Mouse (Mus musculus): ENCODE measurements around the gene Clhc1. TPM values are rescaled to one million over a fixed set of nuclear protein-coding genes. Genes with fewer than 3 reads are reported as not detected.

The Clhc1 gene
- not detected in 2 replicates for polyA plus RNA-seq (2012; rRNA removed)

DNA sequence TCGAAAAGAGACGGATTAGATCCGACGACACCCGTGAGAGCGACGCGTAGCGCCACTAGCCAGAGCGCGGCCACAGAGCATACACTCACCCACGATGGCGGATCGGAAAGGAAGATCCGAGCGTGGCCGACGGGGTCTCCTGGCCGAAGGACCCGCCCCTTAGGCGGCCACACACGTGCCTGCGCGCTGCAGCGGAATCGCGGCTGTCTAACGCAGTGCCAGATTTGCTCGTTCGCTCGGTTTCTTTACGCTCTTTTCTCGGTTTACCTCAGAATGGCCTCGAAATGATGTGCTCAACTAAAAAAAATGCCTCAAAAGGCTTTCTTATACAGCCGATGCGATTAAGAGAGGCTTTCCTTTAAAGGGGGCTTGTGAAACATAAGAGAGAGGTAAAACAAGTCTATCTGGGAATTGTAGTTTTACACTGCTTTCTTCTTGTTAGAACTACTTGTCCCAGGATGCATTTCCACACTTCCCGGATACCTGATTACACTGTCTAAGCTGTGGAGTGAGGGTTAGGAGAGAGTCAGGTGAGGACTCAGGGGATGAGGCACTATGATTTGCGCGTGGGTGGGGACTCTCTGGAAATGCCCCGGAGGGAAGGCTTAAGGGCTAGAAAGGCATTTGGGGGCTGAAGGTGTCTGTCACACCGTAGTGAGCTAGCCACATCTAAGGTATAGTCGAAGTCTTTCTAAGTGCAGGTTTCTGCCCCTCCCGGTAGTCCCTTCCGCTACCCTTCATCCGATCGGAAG lies at the start of gene Clhc1, which contains the start of gene Rps27a:
Clhc1 (plus strand) TSS at position 199 of the 752 bp plus-strand sequence.
Rps27a (minus strand) TSS at position 358 of the 752 bp plus-strand sequence.

GRCm38 (mm10) chr11:29514682-29515412 lies 32.9 kb upstream of the Clhc1 start, which contains the start of gene Prorsd1:
TSS of gene Prorsd1 (minus strand) at chr11:29515033.

DNA sequence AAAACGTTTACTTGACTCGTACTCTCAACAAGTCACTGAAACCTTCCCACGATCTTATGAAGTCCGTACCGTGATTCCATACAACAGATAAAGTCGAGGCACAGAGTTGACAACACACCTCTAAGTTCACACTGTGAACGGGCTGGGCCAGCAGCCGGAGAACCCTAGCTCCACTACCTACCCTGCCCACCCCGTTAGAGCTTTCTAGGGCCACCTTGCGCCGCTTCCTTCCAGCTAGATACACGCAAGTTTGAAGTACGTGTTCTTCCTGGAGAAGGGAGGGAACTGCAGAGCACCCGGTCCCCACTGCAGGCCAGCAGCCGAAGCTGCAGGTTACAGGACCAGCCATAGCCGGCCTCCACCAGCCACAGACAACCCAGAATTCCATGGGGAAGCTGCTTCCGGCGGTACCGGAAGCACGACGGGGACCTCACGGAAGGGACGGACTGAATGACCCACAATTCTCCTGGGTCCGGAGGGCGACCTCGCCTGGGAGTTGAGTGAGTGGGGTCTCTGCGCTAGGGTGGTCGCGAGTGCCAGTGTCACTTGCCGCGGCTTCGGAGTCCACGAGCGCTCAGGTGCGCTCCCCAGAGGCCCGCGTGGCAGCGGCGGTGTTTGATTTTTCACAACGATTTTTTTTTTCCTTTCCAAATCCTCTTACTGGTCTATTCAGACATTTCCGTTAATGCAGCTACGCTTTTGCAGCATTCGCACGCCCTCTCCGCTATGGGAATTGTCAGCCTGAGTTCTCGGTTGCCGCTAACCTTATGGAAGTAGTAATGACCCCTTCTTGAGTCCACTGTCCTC lies 21.6 kb upstream of the Clhc1 start, which contains the start of gene Mtif2:
Mtif2 (plus strand) TSS at position 421 of the 807 bp plus-strand sequence.

Other genes starting within 250 kb of the Clhc1 start
- gene Ccdc88a, start 174.3 kb upstream of the Clhc1 start, polyA plus RNA-seq (2012; rRNA removed): 4.4 and 6.3 TPM in 2 replicates
- 0.59 and 0.78 TPM in 2 replicates for gene Prorsd1, start 32.9 kb upstream of the Clhc1 start, polyA plus RNA-seq (2012; rRNA removed)
- 8.3 and 8.5 TPM in 2 replicates for gene Mtif2, start 21.5 kb upstream of the Clhc1 start, polyA plus RNA-seq (2012; rRNA removed)
- 34.2 and 53.3 TPM in 2 replicates for gene Rps27a, start 159 bp downstream of the Clhc1 start, polyA plus RNA-seq (2012; rRNA removed)
- 162 and 224 TPM in 2 replicates for gene Rtn4, start 145.0 kb downstream of the Clhc1 start, polyA plus RNA-seq (2012; rRNA removed)